Mouse (Mus musculus): Measurements from ENCODE around the gene Lrpap1. TPM values are rescaled to one million over a fixed set of nuclear protein-coding genes. Genes with fewer than 3 reads are reported as not detected.

The Lrpap1 gene
- total RNA-seq, 2 experiments from 2014 or later, result 109 to 129 TPM

GRCm38 (mm10) chr5:35058216-35058615 is 47.4 kb downstream of the Lrpap1 start:
- DNase-seq (ENCODE audit: low spot score in 2 of 2), result no peak

GRCm38 (mm10) chr5:35057582-35057981 is 48.0 kb downstream of the Lrpap1 start:
- DNase-seq (ENCODE audit: low spot score in 2 of 2), result no peak

GRCm38 (mm10) chr5:35056604-35057432 is 48.7 kb downstream of the Lrpap1 start, which contains the start of gene Dok7:
Dok7 (plus strand) TSS chr5:35056766.
- DNase-seq (ENCODE audit: low spot score in 2 of 2), result peak; percentile 38 to 41

- no peak for DNase-seq (ENCODE audit: low spot score in 2 of 2)
These were observed 50.5 kb downstream of the Lrpap1 start for GRCm38 (mm10) chr5:35055076-35055475.

- DNase-seq (ENCODE audit: low spot score in 2 of 2), result no peak
These were observed 50.9 kb downstream of the Lrpap1 start for GRCm38 (mm10) chr5:35054628-35055027.

- DNase-seq (ENCODE audit: low spot score in 2 of 2), result no peak
These were observed 55.0 kb downstream of the Lrpap1 start for GRCm38 (mm10) chr5:35050541-35050940.

GRCm38 (mm10) chr5:35043110-35043451 is 62.5 kb downstream of the Lrpap1 start:
- peak in 1 of 2 experiments; percentile 62 for DNase-seq (ENCODE audit: low spot score in 2 of 2)

- no peak for DNase-seq (ENCODE audit: low spot score in 2 of 2)
These were observed 63.0 kb downstream of the Lrpap1 start for GRCm38 (mm10) chr5:35042431-35043109.

Other genes with a start within 250 kb of the Lrpap1 start
- 1 to 10 TPM; 1.9 to 2.9 TPM for gene Msantd1, start 197.8 kb downstream of the Lrpap1 start, total RNA-seq (2021)
- gene Rgs12, start 156.3 kb downstream of the Lrpap1 start, total RNA-seq (2021), result 10 to 100 TPM; 57.1 to 64.9 TPM
- 10 to 100 TPM in 1 of 2 experiments, 1 to 10 TPM in 1; 5.6 to 39.9 TPM for gene Hgfac, start 64.3 kb downstream of the Lrpap1 start, total RNA-seq (2021)
- gene Dok7, start 49.0 kb downstream of the Lrpap1 start, total RNA-seq (2021), result 10 to 100 TPM; 13.0 to 13.1 TPM
- 1 to 10 TPM; 1.5 to 1.6 TPM for gene Adra2c, start 172.6 kb upstream of the Lrpap1 start, total RNA-seq (2021)

Data from adrenal gland, postnatal 4 days (tissue).